Mouse (Mus musculus) midbrain, embryonic 11.5 days (tissue): ENCODE measurements around the gene Rack1. TPM values are rescaled to one million over a fixed set of nuclear protein-coding genes. Genes with fewer than 3 reads are reported as not detected.
"Not testable (repeated sequence)": the region's sequence is repeated elsewhere in the genome, so short reads cannot be mapped to it uniquely, and the experiment has no call there.

ENCODE experiments used
- ATAC-seq: fragments of 200-750 bp; cut with Nextera tagmentation; 2 replicates; pipeline ENCODE4 v1.8.0; 2017; ENCODE audit warnings: moderate TSS enrichment, moderate library complexity; ENCODE audit not compliant: low FRiP score
- DNase-seq: peaks from one replicate; pipeline ENCODE4 v3.0.0; 2015; ENCODE audit warnings: low spot score; ENCODE audit errors: missing footprints
- H3K27ac ChIP-seq: fragments of 300-500 bp; sonication (generic); 2 replicates; pipeline ENCODE4 v1.5.1; 2014; ENCODE audit warnings: low read depth, low read length
- H3K27me3 ChIP-seq: fragments of 300-500 bp; sonication (generic); 2 replicates; pipeline ENCODE4 v1.6.1; 2014; ENCODE audit warnings: mild to moderate bottlenecking, low read length, moderate library complexity, mixed read lengths; ENCODE audit not compliant: control insufficient read depth, insufficient read depth
- H3K36me3 ChIP-seq: fragments of 300-500 bp; sonication (generic); 2 replicates; pipeline ENCODE4 v1.6.1; 2014; ENCODE audit warnings: mild to moderate bottlenecking, low read length, moderate library complexity, mixed read lengths; ENCODE audit not compliant: control insufficient read depth, insufficient read depth
- H3K4me1 ChIP-seq: fragments of 300-500 bp; sonication (generic); 2 replicates; pipeline ENCODE4 v1.6.1; 2014; ENCODE audit warnings: low read length; ENCODE audit not compliant: control insufficient read depth, insufficient read depth
- H3K4me2 ChIP-seq: fragments of 300-500 bp; sonication (generic); 2 replicates; pipeline ENCODE4 v1.6.1; 2014; ENCODE audit warnings: mild to moderate bottlenecking, moderate library complexity
- H3K4me3 ChIP-seq: fragments of 300-500 bp; sonication (generic); 2 replicates; pipeline ENCODE4 v1.5.1; 2014; ENCODE audit warnings: low read depth, low read length
- H3K9ac ChIP-seq: fragments of 300-500 bp; sonication (generic); 2 replicates; pipeline ENCODE4 v1.6.1; 2014; ENCODE audit warnings: low read length
- H3K9me3 ChIP-seq: fragments of 300-500 bp; sonication (generic); 2 replicates; pipeline ENCODE4 v1.6.1; 2016; ENCODE audit warnings: low read length; ENCODE audit not compliant: control insufficient read depth
- WGBS: fragments of 180-500 bp; shearing (Covaris S2); extraction: QIAGEN DNeasy Blood & Tissue Kit; methylation state at CpG from one replicate; pipeline ENCODE4 v1.1.7; 2014; 5-methylcytosine and 5-hydroxymethylcytosine counted together
- polyA plus RNA-seq: library from polyadenylated mRNA; unstranded; fragments of >200 nt; fragmentation: Nextera tagmentation; extraction: Ambion mirVana; gene quantifications from 2 replicates; pipeline ENCODE4 v1.2.1, GENCODE M21; 2014

The Rack1 gene
- polyA plus RNA-seq, 1 experiment from 2014 or later: 633 TPM

GRCm38 (mm10) chr11:48840805-48841204 lies 40.7 kb downstream of the Rack1 start:
- no peaks in the 10 kb centered on the region for H3K36me3 ChIP-seq
- H3K27me3 ChIP-seq: peaks cover 25% of the 10 kb centered on the region
- ATAC-seq: no peak

GRCm38 (mm10) chr11:48841213-48841612 lies 41.1 kb downstream of the Rack1 start:
- Histone ChIP-seq H3K27ac (no peak overlapping the region), H3K4me1 (peaks cover 9% of the 10 kb centered on the region), H3K4me2 (no peak overlapping the region), H3K36me3 (no peaks in the 10 kb centered on the region), H3K9ac (no peak overlapping the region), H3K4me3 (no peak overlapping the region), H3K9me3 (no peaks in the 10 kb centered on the region), H3K27me3 (peaks cover 22% of the 10 kb centered on the region)
- DNase-seq (no peak), ATAC-seq (no peak)
- WGBS: 91% methylated on average over 5 of the region's 5 CpGs

More at GRCm38 (mm10) chr11:48840805-48841204, 40.7 kb downstream of the Rack1 start:
- no peak overlapping the region for H3K9ac ChIP-seq
- no peak overlapping the region for H3K4me2 ChIP-seq
- H3K27ac ChIP-seq: no peak overlapping the region
- peaks cover 9% of the 10 kb centered on the region for H3K4me1 ChIP-seq
- no peak for DNase-seq
- H3K9me3 ChIP-seq: no peaks in the 10 kb centered on the region
- H3K4me3 ChIP-seq: no peak overlapping the region

GRCm38 (mm10) chr11:48842378-48842792 lies 42.3 kb downstream of the Rack1 start:
- Histone ChIP-seq H3K27me3 (peaks cover 13% of the 10 kb centered on the region; the same call in 1 of the 2 replicates), H3K9me3 (no peaks in the 10 kb centered on the region), H3K36me3 (no peaks in the 10 kb centered on the region), H3K4me2 (no peak overlapping the region), H3K27ac (no peak overlapping the region), H3K9ac (no peak overlapping the region), H3K4me3 (no peak overlapping the region), H3K4me1 (peaks cover 5% of the 10 kb centered on the region)
- WGBS: 75% methylated on average over 4 of the region's 4 CpGs
- DNase-seq: no peak
- no peak for ATAC-seq

- no peak overlapping the region for H3K4me2 ChIP-seq
- WGBS: 84% methylated on average over 11 of the region's 11 CpGs
These were observed 43.1 kb downstream of the Rack1 start for GRCm38 (mm10) chr11:48843202-48843601.

GRCm38 (mm10) chr11:48844309-48844708 lies 44.2 kb downstream of the Rack1 start:
- ATAC-seq (no peak), DNase-seq (peak; percentile 62)
- Histone ChIP-seq H3K4me3 (no peak overlapping the region), H3K36me3 (no peaks in the 10 kb centered on the region), H3K4me1 (no peaks in the 10 kb centered on the region), H3K27me3 (peaks cover 2% of the 10 kb centered on the region; the same call in 1 of the 2 replicates), H3K27ac (no peak overlapping the region), H3K9ac (no peak overlapping the region), H3K9me3 (no peaks in the 10 kb centered on the region), H3K4me2 (no peak overlapping the region)
- WGBS: 53% methylated on average over 6 of the region's 6 CpGs

More at GRCm38 (mm10) chr11:48843202-48843601, 43.1 kb downstream of the Rack1 start:
- H3K9ac ChIP-seq: no peak overlapping the region
- no peak overlapping the region for H3K27ac ChIP-seq
- DNase-seq (no peak), ATAC-seq (no peak)
- H3K27me3 ChIP-seq: peaks cover 12% of the 10 kb centered on the region; the same call in 1 of the 2 replicates
- no peak overlapping the region for H3K4me3 ChIP-seq
- H3K36me3 ChIP-seq: no peaks in the 10 kb centered on the region
- no peaks in the 10 kb centered on the region for H3K9me3 ChIP-seq
- peaks cover 5% of the 10 kb centered on the region for H3K4me1 ChIP-seq

GRCm38 (mm10) chr11:48845244-48845815 lies 45.2 kb downstream of the Rack1 start:
- 41% methylated on average over 13 of the region's 13 CpGs for WGBS
- Histone ChIP-seq H3K27me3 (no peaks in the 10 kb centered on the region), H3K4me3 (no peak overlapping the region), H3K4me1 (no peaks in the 10 kb centered on the region), H3K27ac (no peak overlapping the region), H3K9me3 (no peaks in the 10 kb centered on the region), H3K36me3 (no peaks in the 10 kb centered on the region), H3K4me2 (no peak overlapping the region), H3K9ac (no peak overlapping the region)
- DNase-seq: peak; percentile 21
- no peak for ATAC-seq

DNA sequence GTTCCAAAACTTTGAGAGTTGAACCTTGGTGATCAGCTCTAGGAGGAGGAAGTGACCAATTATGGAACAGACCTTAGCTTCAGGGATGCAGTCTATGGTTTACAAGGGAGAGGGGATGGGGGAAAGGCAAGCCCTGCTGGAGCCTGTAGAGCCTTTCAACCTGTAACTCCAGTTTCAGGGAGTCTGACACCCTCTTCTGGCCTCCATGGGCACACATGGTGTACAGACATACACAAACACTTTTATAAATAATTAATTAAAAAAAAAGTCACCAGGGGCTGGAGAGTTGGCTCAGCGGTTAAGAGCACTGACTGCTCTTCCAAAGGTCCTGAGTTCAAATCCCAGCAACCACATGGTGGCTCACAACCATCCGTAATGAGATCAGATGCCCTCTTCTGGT lies 46.2 kb downstream of the Rack1 start:
- WGBS: 79% methylated on average over 2 of the region's 2 CpGs
- H3K4me2 ChIP-seq, ATAC-seq, H3K4me1 ChIP-seq, H3K27ac ChIP-seq, H3K27me3 ChIP-seq, H3K36me3 ChIP-seq, H3K9ac ChIP-seq, H3K9me3 ChIP-seq, H3K4me3 ChIP-seq: not testable (repeated sequence)
- DNase-seq: peak; percentile 72

DNA sequence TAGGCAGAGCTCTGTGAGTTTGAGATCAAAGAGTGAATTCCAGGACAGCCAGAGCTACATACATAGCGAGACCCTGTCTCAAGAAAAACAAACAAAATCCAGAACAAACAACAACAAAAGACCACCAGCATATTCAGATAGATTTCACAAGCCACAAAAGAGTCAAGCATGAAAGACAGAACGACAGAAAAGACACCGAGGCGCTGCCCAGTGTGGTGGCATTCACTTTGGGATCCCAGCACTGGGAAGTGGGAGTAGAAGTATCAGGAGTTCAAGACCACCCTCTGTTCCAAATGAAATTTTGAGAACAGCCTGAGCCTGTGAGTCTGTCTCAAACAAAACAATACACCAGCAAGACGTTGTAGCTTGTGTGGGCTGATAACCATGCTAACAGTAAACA lies 46.7 kb downstream of the Rack1 start:
- Histone ChIP-seq H3K27me3 (no peaks in the 10 kb centered on the region), H3K4me1 (no peaks in the 10 kb centered on the region), H3K4me2 (no peak overlapping the region), H3K9me3 (no peaks in the 10 kb centered on the region), H3K4me3 (no peak overlapping the region), H3K36me3 (no peaks in the 10 kb centered on the region), H3K9ac (no peak overlapping the region), H3K27ac (no peak overlapping the region)
- 64% methylated on average over 5 of the region's 5 CpGs for WGBS
- no peak for DNase-seq
- ATAC-seq: no peak

GRCm38 (mm10) chr11:48850240-48850639 lies 50.1 kb downstream of the Rack1 start:
- peaks cover 3% of the 10 kb centered on the region; the same call in 1 of the 2 replicates for H3K4me1 ChIP-seq

More at GRCm38 (mm10) chr11:48850240-48850639, 50.1 kb downstream of the Rack1 start:
- no peak for ATAC-seq
- no peaks in the 10 kb centered on the region for H3K9me3 ChIP-seq
- H3K4me3 ChIP-seq: no peak overlapping the region
- DNase-seq: peak; percentile 37
- no peak overlapping the region for H3K4me2 ChIP-seq
- WGBS: 72% methylated on average over 2 of the region's 2 CpGs
- no peak overlapping the region for H3K27ac ChIP-seq
- no peaks in the 10 kb centered on the region for H3K27me3 ChIP-seq
- no peaks in the 10 kb centered on the region for H3K36me3 ChIP-seq
- no peak overlapping the region for H3K9ac ChIP-seq
